Mouse (Mus musculus): ENCODE data around the gene Ttc28.

The Ttc28 gene

GRCm38 (mm10) chr5:111098516-111099274 is 219.1 kb downstream of the Ttc28 start:
- no peak for DNase-seq (ENCODE audit: low spot score)

GRCm38 (mm10) chr5:111100585-111100984 is 221.0 kb downstream of the Ttc28 start:
- no peak for DNase-seq (ENCODE audit: low spot score)

GRCm38 (mm10) chr5:111101383-111101932 is 221.9 kb downstream of the Ttc28 start:
- no peak for DNase-seq (ENCODE audit: low spot score)

GRCm38 (mm10) chr5:111104801-111105200 is 225.2 kb downstream of the Ttc28 start:
- no peak for DNase-seq (ENCODE audit: low spot score)

GRCm38 (mm10) chr5:111111378-111111777 is 231.8 kb downstream of the Ttc28 start:
- no peak for DNase-seq (ENCODE audit: low spot score)

- DNase-seq (ENCODE audit: low spot score): no peak
Observed at GRCm38 (mm10) chr5:111113183-111113582, 233.6 kb downstream of the Ttc28 start.

- DNase-seq (ENCODE audit: low spot score): no peak
Observed at GRCm38 (mm10) chr5:111113694-111114375, 234.2 kb downstream of the Ttc28 start.

- no peak for DNase-seq (ENCODE audit: low spot score)
Observed at GRCm38 (mm10) chr5:111114597-111114996, 235.0 kb downstream of the Ttc28 start.

- DNase-seq (ENCODE audit: low spot score): no peak
Observed at GRCm38 (mm10) chr5:111115519-111116350, 236.1 kb downstream of the Ttc28 start.

- no peak for DNase-seq (ENCODE audit: low spot score)
Observed at GRCm38 (mm10) chr5:111119805-111120204, 240.2 kb downstream of the Ttc28 start.

- no peak for DNase-seq (ENCODE audit: low spot score)
Observed at GRCm38 (mm10) chr5:111120298-111120697, 240.7 kb downstream of the Ttc28 start.

GRCm38 (mm10) chr5:111120705-111121420 is 241.3 kb downstream of the Ttc28 start:
- no peak for DNase-seq (ENCODE audit: low spot score)

- DNase-seq (ENCODE audit: low spot score): no peak
Observed at GRCm38 (mm10) chr5:111122332-111123049, 242.9 kb downstream of the Ttc28 start.

- DNase-seq (ENCODE audit: low spot score): no peak
Observed at GRCm38 (mm10) chr5:111123050-111123746, 243.6 kb downstream of the Ttc28 start.

GRCm38 (mm10) chr5:111124620-111125200 is 245.1 kb downstream of the Ttc28 start:
- DNase-seq (ENCODE audit: low spot score): no peak

- DNase-seq (ENCODE audit: low spot score): no peak
Observed at GRCm38 (mm10) chr5:111125746-111126145, 246.1 kb downstream of the Ttc28 start.

- no peak for DNase-seq (ENCODE audit: low spot score)
Observed at GRCm38 (mm10) chr5:111127786-111128185, 248.2 kb downstream of the Ttc28 start.

- no peak for DNase-seq (ENCODE audit: low spot score)
Observed at GRCm38 (mm10) chr5:111130121-111130520, 250.5 kb downstream of the Ttc28 start.

- no peak for DNase-seq (ENCODE audit: low spot score)
Observed at GRCm38 (mm10) chr5:111131561-111131960, 252.0 kb downstream of the Ttc28 start.

- DNase-seq (ENCODE audit: low spot score): no peak
Observed at GRCm38 (mm10) chr5:111133150-111133549, 253.5 kb downstream of the Ttc28 start.

Measured in testis, postnatal 10 days (tissue).